Mouse (Mus musculus) intestine, embryonic 16.5 days (tissue): ENCODE data around the gene Atraid. TPM values are rescaled to one million over a fixed set of nuclear protein-coding genes. Genes with fewer than 3 reads are reported as not detected.

Experiments used
- ATAC-seq: fragments of 200-750 bp; cut with Nextera tagmentation; 2 replicates; pipeline ENCODE4 v1.8.0; 2017; ENCODE audit warnings: moderate TSS enrichment, moderate library complexity
- H3K27ac ChIP-seq: fragments of 300-500 bp; sonication (generic); 2 replicates; pipeline ENCODE4 v1.5.1; 2014; ENCODE audit warnings: mild to moderate bottlenecking, low read length
- H3K27me3 ChIP-seq: fragments of 300-500 bp; sonication (generic); replicated peaks from 2 replicates; pipeline ENCODE4 v1.6.1; 2014; ENCODE audit warnings: low read length, control low read depth, mixed read lengths; ENCODE audit not compliant: control insufficient read depth, insufficient read depth
- H3K36me3 ChIP-seq: fragments of 300-500 bp; sonication (generic); 2 replicates; pipeline ENCODE4 v1.6.1; 2014; ENCODE audit warnings: low read length, control low read depth; ENCODE audit not compliant: control insufficient read depth, insufficient read depth
- H3K4me1 ChIP-seq: fragments of 300-500 bp; sonication (generic); 2 replicates; pipeline ENCODE4 v1.6.1; 2014; ENCODE audit warnings: low read length, control low read depth, mixed read lengths; ENCODE audit not compliant: control insufficient read depth, insufficient read depth
- H3K4me2 ChIP-seq: fragments of 300-500 bp; sonication (generic); 2 replicates; pipeline ENCODE4 v1.6.1; 2014; ENCODE audit warnings: low read depth, low read length, control low read depth
- H3K4me3 ChIP-seq: fragments of 300-500 bp; sonication (generic); 2 replicates; pipeline ENCODE4 v1.5.1; 2014; ENCODE audit warnings: mild to moderate bottlenecking, low read length
- H3K9ac ChIP-seq: fragments of 300-500 bp; sonication (generic); 2 replicates; pipeline ENCODE4 v1.6.1; 2014; ENCODE audit warnings: low read depth, low read length
- H3K9me3 ChIP-seq: fragments of 300-500 bp; sonication (generic); 2 replicates; pipeline ENCODE4 v1.6.1; 2016; ENCODE audit warnings: low read length, control low read depth; ENCODE audit not compliant: control insufficient read depth
- WGBS: fragments of 180-500 bp; shearing (Covaris S2); extraction: QIAGEN DNeasy Blood & Tissue Kit; methylation state at CpG from one replicate; pipeline ENCODE4 v1.1.7; 2014; 5-methylcytosine and 5-hydroxymethylcytosine counted together
- polyA plus RNA-seq: library from polyadenylated mRNA; unstranded; fragments of >200 nt; fragmentation: Nextera tagmentation; extraction: Ambion mirVana; gene quantifications from 2 replicates; pipeline ENCODE4 v1.2.1, GENCODE M21; 2015

Atraid gene
- polyA plus RNA-seq, 1 experiment from 2014 or later: 190 TPM

- 27% methylated on average over 7 of the region's 7 CpGs for WGBS
- H3K36me3 ChIP-seq: no peaks in the 10 kb centered on the region
- H3K27me3 ChIP-seq: peaks cover 30% of the 10 kb centered on the region
- no peak overlapping the region for H3K4me2 ChIP-seq
- ATAC-seq: 0 out of 2 replicates have a peak, but pooled peaks have one; percentile 36
- H3K4me3 ChIP-seq: no peak overlapping the region
- 0 out of 2 replicates have a peak, but pooled peaks cover 7% of the 10 kb centered on the region for H3K4me1 ChIP-seq
- H3K27ac ChIP-seq: no peak overlapping the region
- H3K9ac ChIP-seq: no peak overlapping the region
- H3K9me3 ChIP-seq: no peaks in the 10 kb centered on the region
Measured at GRCm38 (mm10) chr5:31086606-31087005, 38.5 kb downstream of the Atraid start.

GRCm38 (mm10) chr5:31087131-31087530 is 39.0 kb downstream of the Atraid start:
- Histone ChIP-seq H3K27ac (no peak overlapping the region), H3K9me3 (no peaks in the 10 kb centered on the region), H3K4me3 (no peak overlapping the region), H3K36me3 (no peaks in the 10 kb centered on the region), H3K9ac (no peak overlapping the region), H3K4me2 (no peak overlapping the region), H3K4me1 (0 out of 2 replicates have a peak, but pooled peaks cover 7% of the 10 kb centered on the region), H3K27me3 (peaks cover 35% of the 10 kb centered on the region)
- WGBS: 73% methylated on average over 2 of the region's 2 CpGs
- no peak for ATAC-seq

- H3K27me3 ChIP-seq: peaks cover 82% of the 10 kb centered on the region
- H3K9me3 ChIP-seq: no peaks in the 10 kb centered on the region
- no peak for ATAC-seq
- no peaks in the 10 kb centered on the region; the same call in 1 of the 2 replicates for H3K36me3 ChIP-seq
- no peak overlapping the region for H3K27ac ChIP-seq
- 4% methylated on average over 31 of the region's 53 CpGs for WGBS
- H3K9ac ChIP-seq: peak overlapping the region; percentile 55; the same call in 1 of the 2 replicates
- peak overlapping the region; percentile 88 for H3K4me2 ChIP-seq
- H3K4me1 ChIP-seq: peaks cover 31% of the 10 kb centered on the region
- peak overlapping the region; percentile 56 for H3K4me3 ChIP-seq
Measured at GRCm38 (mm10) chr5:31092231-31092975, 44.3 kb downstream of the Atraid start.

GRCm38 (mm10) chr5:31093151-31094041 is 45.3 kb downstream of the Atraid start:
- under 1% methylated on average over 50 of the region's 54 CpGs for WGBS
- peaks cover 88% of the 10 kb centered on the region for H3K27me3 ChIP-seq

GRCm38 (mm10) chr5:31094100-31094798 is 46.1 kb downstream of the Atraid start:
- H3K36me3 ChIP-seq: no peaks in the 10 kb centered on the region; the same call in 1 of the 2 replicates
- ATAC-seq: no peak
- WGBS: 2% methylated on average over 29 of the region's 29 CpGs
- H3K4me3 ChIP-seq: peak overlapping the region; percentile 37
- peaks cover 88% of the 10 kb centered on the region for H3K27me3 ChIP-seq
- H3K9ac ChIP-seq: no peak overlapping the region
- peak overlapping the region; percentile 88 for H3K4me2 ChIP-seq
- peaks cover 31% of the 10 kb centered on the region for H3K4me1 ChIP-seq
- H3K27ac ChIP-seq: no peak overlapping the region
- H3K9me3 ChIP-seq: no peaks in the 10 kb centered on the region

More at GRCm38 (mm10) chr5:31093151-31094041, 45.3 kb downstream of the Atraid start:
- Histone ChIP-seq H3K4me2 (peak overlapping the region; percentile 88), H3K4me3 (peak overlapping the region; percentile 56), H3K4me1 (peaks cover 31% of the 10 kb centered on the region), H3K9ac (peak overlapping the region; percentile 55), H3K27ac (no peak overlapping the region), H3K36me3 (no peaks in the 10 kb centered on the region; the same call in 1 of the 2 replicates), H3K9me3 (no peaks in the 10 kb centered on the region)
- peak; percentile 87 for ATAC-seq

- H3K4me1 ChIP-seq: peaks cover 31% of the 10 kb centered on the region
- peaks cover 85% of the 10 kb centered on the region for H3K27me3 ChIP-seq
- no peaks in the 10 kb centered on the region; the same call in 1 of the 2 replicates for H3K36me3 ChIP-seq
- no peaks in the 10 kb centered on the region for H3K9me3 ChIP-seq
- WGBS: under 1% methylated on average over 59 of the region's 59 CpGs
- no peak overlapping the region for H3K27ac ChIP-seq
- peak; percentile 34 for ATAC-seq
- peak overlapping the region; percentile 37 for H3K4me3 ChIP-seq
- H3K9ac ChIP-seq: 0 out of 2 replicates have a peak overlapping the region, but pooled peaks have one; percentile 33
- peak overlapping the region; percentile 88 for H3K4me2 ChIP-seq
Measured at GRCm38 (mm10) chr5:31094799-31095691, 46.9 kb downstream of the Atraid start.

GRCm38 (mm10) chr5:31095711-31096480 is 47.8 kb downstream of the Atraid start:
- H3K27me3 ChIP-seq: peaks cover 77% of the 10 kb centered on the region
- 0 out of 2 replicates have a peak overlapping the region, but pooled peaks have one; percentile 2 for H3K9ac ChIP-seq
- H3K4me1 ChIP-seq: peaks cover 31% of the 10 kb centered on the region
- H3K36me3 ChIP-seq: no peaks in the 10 kb centered on the region; the same call in 1 of the 2 replicates
- H3K27ac ChIP-seq: no peak overlapping the region
- 28% methylated on average over 11 of the region's 11 CpGs for WGBS
- no peak for ATAC-seq
- H3K4me3 ChIP-seq: peak overlapping the region; percentile 37
- peak overlapping the region; percentile 88 for H3K4me2 ChIP-seq
- no peaks in the 10 kb centered on the region for H3K9me3 ChIP-seq
